8 mouse cellular contexts compared by ENCODE assay signal in the genomic region with DNA sequence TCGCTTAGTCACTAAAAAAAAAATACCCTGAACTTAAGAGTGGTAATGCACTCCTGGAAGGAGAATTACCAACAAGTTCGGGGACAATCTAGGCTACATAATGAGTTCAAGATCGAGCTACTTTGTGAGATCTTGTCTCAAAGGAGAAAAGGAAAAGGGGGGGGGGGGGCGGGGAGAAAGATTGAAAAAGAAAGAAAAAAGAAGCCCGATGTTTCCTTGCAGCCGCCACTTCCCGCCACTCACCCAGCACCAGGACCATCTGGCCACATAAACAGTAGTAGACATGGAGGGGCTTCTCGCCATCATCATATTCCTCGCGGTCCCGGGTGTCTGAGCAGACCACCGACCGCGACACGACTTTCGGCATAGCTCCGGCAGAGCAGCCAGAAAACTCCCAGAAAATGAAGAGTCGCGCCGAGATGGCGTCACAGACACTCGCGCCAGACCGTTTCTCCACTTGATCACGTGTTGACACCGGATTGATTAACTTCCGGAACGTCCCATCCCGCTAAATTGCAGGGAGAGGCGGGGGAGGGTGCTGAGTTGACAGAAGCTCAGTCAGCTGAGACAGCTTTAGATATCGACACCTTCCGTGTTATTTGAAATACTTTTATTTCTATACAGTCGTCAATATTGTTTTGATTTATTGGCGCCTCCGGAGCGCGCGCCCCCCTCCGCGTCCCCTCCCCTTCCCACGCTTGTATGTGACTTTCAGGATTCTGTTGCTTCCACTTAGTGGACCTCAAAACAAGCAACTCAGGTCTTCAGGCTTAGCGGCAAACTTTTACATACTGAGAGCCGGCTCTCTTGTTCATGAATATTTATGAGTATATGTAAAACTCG. TPM values are rescaled to one million over a fixed set of nuclear protein-coding genes. Genes with fewer than 3 reads are reported as not detected.
A peak's percentile ranks its signal among the peaks of the same experiment; 100 is the strongest.
DNase-seq lines count a peak whose midpoint lies in the region; ATAC-seq and TF ChIP-seq lines count a peak whose summit lies in the region.

No protein-coding gene starts in this region.

- peak; percentile 84 for DNase-seq in T-cell, adult 2 months (ENCODE audit: low spot score)
- peak; percentile 82 to 85 for DNase-seq in cerebellum, postnatal 36 days
- peak; percentile 78 for DNase-seq in gastrocnemius, adult 18-20 months (ENCODE audit: low spot score)
- DNase-seq in hindbrain, postnatal 0 days (ENCODE audit: low spot score), result peak; percentile 85
- DNase-seq in left cerebral cortex, adult 2 months (ENCODE audit: extremely low spot score in 1 of 2, low spot score in 2 of 2), result peak; percentile 74 to 78
- DNase-seq in right cerebral cortex, adult 2 months (ENCODE audit: low spot score in 2 of 2), result peak; percentile 83 to 88
- peak; percentile 80 for DNase-seq in urinary bladder, postnatal 14 days (ENCODE audit: low spot score)

- 0 out of 2 replicates have a peak, but pooled peaks cover 3% of the 10 kb centered on the region for H3K4me1 ChIP-seq in hindbrain, postnatal 0 days (ENCODE audit: insufficient read depth, low read length)

- intact Hi-C loops in left cerebral cortex, adult 2 months (cut with DNase I), result no loop called here

- H3K9ac ChIP-seq in hindbrain, postnatal 0 days (replicated peaks; ENCODE audit: low read length), result peak overlapping the region; percentile 40; the same call in 1 of the 2 replicates

- H3K27me3 ChIP-seq in hindbrain, postnatal 0 days (ENCODE audit: insufficient read depth, low read length), result no peaks in the 10 kb centered on the region

- peak; percentile 95 for ATAC-seq in hindbrain, postnatal 0 days
- ATAC-seq in megakaryocyte, adult 5-6 weeks (ENCODE audit: poor library complexity, severe bottlenecking), result peak; percentile 100

- H3K4me2 ChIP-seq in hindbrain, postnatal 0 days (ENCODE audit: low read depth, low read length), result peak overlapping the region; percentile 53

- TF ChIP-seq CTCF in hindbrain, postnatal 0 days (IDR thresholded peaks at IDR 0.05; ENCODE audit: low read depth), result no peak
- TF ChIP-seq CTCF in left cerebral cortex, adult 2 months (IDR thresholded peaks at IDR 0.05), result no peak

- peak overlapping the region; percentile 54; the same call in 1 of the 2 replicates for H3K27ac ChIP-seq in hindbrain, postnatal 0 days
- peak overlapping the region; percentile 76 for H3K27ac ChIP-seq in left cerebral cortex, adult 2 months

- H3K9me3 ChIP-seq in hindbrain, postnatal 0 days (ENCODE audit: low read length), result no peaks in the 10 kb centered on the region

- no peaks in the 10 kb centered on the region for H3K36me3 ChIP-seq in hindbrain, postnatal 0 days (ENCODE audit: insufficient read depth, low read length)

- peak overlapping the region; percentile 40 for H3K4me3 ChIP-seq in hindbrain, postnatal 0 days (ENCODE audit: low read length)
- H3K4me3 ChIP-seq in left cerebral cortex, adult 2 months, result peak overlapping the region; percentile 50

- 22% methylated on average over 43 of the region's 44 CpGs for WGBS in hindbrain, postnatal 0 days

RNA-seq across cellular contexts. Expression of a gene that starts 9.7 kb away (rescaled TPM):
- total RNA-seq in gastrocnemius, adult 18-20 months (2021), result 10 to 100 TPM; 39.5 to 42.1 TPM
- total RNA-seq in hindbrain, postnatal 0 days (2014; rRNA removed), result 28.5 and 31.2 TPM in 2 replicates
- 134 and 140 TPM in 2 replicates for polyA plus RNA-seq in hindbrain, postnatal 0 days (2015; fragmentation: Nextera tagmentation; extraction: Ambion mirVana)
- total RNA-seq in left cerebral cortex, adult 2 months (2021), result 10 to 100 TPM; 42.3 to 44.0 TPM
- 97.6 and 104 TPM in 2 replicates for total RNA-seq in megakaryocyte, adult 5-6 weeks (2015)
- total RNA-seq in megakaryocyte, adult 5-6 weeks (2017), result 19.8 and 22.7 TPM in 2 replicates

RNA-seq across cellular contexts. Expression of a gene that starts 9.9 kb away (rescaled TPM):
- 10 to 100 TPM; 10.3 to 10.7 TPM for total RNA-seq in gastrocnemius, adult 18-20 months (2021)
- total RNA-seq in hindbrain, postnatal 0 days (2014; rRNA removed), result 20.5 and 26.8 TPM in 2 replicates
- 20.5 and 21.5 TPM in 2 replicates for polyA plus RNA-seq in hindbrain, postnatal 0 days (2015; fragmentation: Nextera tagmentation; extraction: Ambion mirVana)
- 10 to 100 TPM; 36.6 to 37.7 TPM for total RNA-seq in left cerebral cortex, adult 2 months (2021)
- 23.8 and 25.9 TPM in 2 replicates for total RNA-seq in megakaryocyte, adult 5-6 weeks (2015)
- total RNA-seq in megakaryocyte, adult 5-6 weeks (2017), result 51.9 and 59.1 TPM in 2 replicates

RNA-seq across cellular contexts. Expression of a gene that starts 38.7 kb away (rescaled TPM):
- total RNA-seq in gastrocnemius, adult 18-20 months (2021), result 1 to 10 TPM; 2.9 to 3.1 TPM
- total RNA-seq in hindbrain, postnatal 0 days (2014; rRNA removed), result 12.8 and 15.0 TPM in 2 replicates
- polyA plus RNA-seq in hindbrain, postnatal 0 days (2015; fragmentation: Nextera tagmentation; extraction: Ambion mirVana), result 15.3 and 15.4 TPM in 2 replicates
- total RNA-seq in left cerebral cortex, adult 2 months (2021), result 10 to 100 TPM; 34.8 to 34.9 TPM
- total RNA-seq in megakaryocyte, adult 5-6 weeks (2015), result 6.4 and 6.6 TPM in 2 replicates
- total RNA-seq in megakaryocyte, adult 5-6 weeks (2017), result 3.2 and 8.0 TPM in 2 replicates

Comparison
In these comparisons a context has a peak if more than half of its experiments do, and no peak if none do; other contexts are left out.
1. Peak in every context shown above with its lines: DNase-seq, ATAC-seq, H3K4me3 ChIP-seq and H3K27ac ChIP-seq.